Mouse (Mus musculus) layer of hippocampus, adult 8-10 months (tissue): ENCODE measurements around the gene Plin5. TPM values are rescaled to one million over a fixed set of nuclear protein-coding genes. Genes with fewer than 3 reads are reported as not detected.

Source experiments
- DNase-seq, 2 experiments: peaks; one replicate each; pipeline ENCODE4 v3.0.0; 2022; ENCODE audit warnings: low spot score in 2 of 2
- total RNA-seq, 4 experiments: library from RNA; stranded (reverse); gene quantifications; 2 replicates each; pipeline ENCODE4 v1.2.4; 2022

Gene Plin5
- total RNA-seq, 4 experiments from 2014 or later = 0.53 to 0.80 (median 0.66) TPM

- no peak for DNase-seq
Measured at GRCm38 (mm10) chr17:56133457-56134363, 16.3 kb upstream of the Plin5 start.

- DNase-seq = peak in 1 of 2 experiments; percentile 54
Measured at GRCm38 (mm10) chr17:56132661-56133060, 15.3 kb upstream of the Plin5 start.

- DNase-seq = peak in 1 of 2 experiments; percentile 62
Measured at GRCm38 (mm10) chr17:56131814-56132213, 14.4 kb upstream of the Plin5 start.

DNA sequence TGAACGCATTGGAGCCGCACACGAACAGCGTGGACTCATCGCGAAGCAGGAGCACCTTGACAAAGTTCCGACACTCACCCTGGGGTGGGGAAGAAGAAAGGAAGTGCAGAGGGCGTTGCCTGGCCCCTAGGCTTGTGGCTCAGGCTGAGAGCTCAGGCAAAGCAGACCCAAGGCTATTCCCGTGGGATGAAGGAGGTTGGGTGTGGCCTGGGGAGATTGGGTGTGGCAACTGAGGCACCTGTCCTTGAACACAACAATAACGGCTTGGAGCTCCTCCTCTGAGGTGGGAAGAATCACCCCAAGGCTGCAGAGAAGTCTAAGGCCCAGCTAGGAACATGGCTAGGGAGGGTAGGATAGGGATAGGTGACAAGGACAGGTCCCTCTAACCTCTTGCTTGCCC is 13.7 kb upstream of the Plin5 start:
- DNase-seq = no peak

DNA sequence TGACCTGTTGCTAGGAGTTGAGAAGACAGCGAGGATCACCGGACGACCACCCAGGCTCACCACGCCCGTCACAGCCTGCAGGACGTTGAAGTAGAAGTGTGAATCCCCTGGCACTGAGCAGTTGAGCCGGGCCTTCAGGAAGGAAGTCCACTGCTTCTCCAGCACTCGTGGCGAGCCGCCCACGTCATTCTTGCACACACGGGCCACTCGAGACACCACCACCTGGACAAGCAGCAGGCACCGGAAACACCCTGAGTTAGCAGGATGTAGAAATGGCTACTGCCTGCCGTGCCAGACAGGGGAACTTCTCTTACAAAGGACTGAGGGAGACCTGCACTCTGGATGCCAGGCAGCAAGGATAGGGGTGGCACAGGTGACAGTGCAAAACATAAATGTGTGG is 10.8 kb upstream of the Plin5 start:
- no peak for DNase-seq

GRCm38 (mm10) chr17:56126175-56126574 is 8.8 kb upstream of the Plin5 start:
- DNase-seq = no peak

DNA sequence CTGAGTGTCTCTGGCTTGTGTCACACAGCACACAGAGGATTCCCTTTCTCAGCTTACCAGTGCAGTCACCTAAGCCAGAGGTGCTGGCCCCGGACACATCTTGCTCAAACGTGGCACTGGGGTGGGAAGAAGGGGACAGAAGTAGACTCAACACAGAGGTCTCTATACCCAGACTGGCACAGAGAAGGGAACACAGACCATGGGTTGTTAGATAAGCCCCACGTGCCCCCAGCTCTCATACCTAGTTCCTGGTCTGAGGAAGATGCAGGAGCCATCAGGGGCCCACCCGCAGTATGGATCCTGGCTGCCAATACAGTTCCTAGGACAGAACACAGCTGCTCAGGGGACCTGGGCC is 7.9 kb upstream of the Plin5 start:
- no peak for DNase-seq

- peak in 1 of 2 experiments; percentile 35 for DNase-seq
Measured at GRCm38 (mm10) chr17:56124377-56125275, 7.2 kb upstream of the Plin5 start.

DNA sequence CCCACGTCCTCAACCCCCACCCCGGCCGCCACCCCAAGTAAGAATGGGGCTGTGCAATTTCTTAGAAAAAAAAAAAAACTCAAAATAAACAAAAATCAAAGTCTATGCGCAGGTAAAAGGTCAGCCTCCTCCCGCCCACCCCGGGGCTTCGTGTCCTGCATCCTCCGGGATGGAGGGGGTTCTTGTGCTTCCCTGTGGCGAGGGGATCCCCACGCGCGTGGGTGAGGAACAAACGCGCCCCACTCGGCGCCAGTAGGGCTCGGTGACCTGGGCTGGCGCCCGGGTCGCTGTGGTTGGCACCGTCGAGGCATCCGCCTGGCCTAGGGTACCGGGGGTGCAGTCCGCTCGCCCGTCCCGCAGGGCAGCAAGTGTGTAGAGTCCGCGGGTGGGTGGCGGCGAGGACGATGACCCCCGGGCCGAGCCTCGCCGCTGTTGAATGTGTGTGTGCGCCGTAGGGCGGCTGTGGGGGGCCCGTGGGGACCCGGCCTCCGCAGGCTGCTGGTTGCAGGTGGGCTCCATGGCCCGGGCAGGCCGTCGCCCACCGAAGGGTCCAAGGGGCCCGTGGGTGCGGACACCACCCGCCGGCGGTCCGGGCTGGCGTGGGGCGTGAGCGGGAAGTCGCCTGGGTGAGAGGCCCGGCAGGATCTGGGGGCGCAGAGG is 6.4 kb upstream of the Plin5 start:
- DNase-seq = no peak

GRCm38 (mm10) chr17:56123161-56123560 is 5.8 kb upstream of the Plin5 start:
- DNase-seq = no peak

DNA sequence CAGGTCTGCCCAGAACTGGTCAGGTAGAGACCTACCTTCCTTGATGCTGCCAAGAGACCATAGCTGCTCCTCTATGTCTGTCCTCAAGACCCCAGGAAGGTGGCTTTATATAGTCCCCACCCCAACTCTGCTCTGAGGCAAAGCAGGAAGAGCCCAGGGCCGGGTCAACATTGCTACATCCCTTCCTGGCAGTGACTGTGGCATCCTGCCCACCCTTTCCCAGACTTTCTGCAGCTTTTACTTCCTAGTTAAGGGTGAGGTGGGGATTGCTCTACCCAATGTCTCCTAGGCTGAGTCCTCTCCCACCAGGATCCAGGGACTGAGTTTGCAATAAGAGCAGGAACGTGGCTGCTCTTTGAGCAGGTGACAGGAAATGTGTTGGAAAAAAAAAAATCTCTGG is 4.4 kb upstream of the Plin5 start, which contains the start of gene Lrg1:
Gene Lrg1, minus strand, starts transcription at position 176 of the 400 bp plus-strand sequence.
- no peak for DNase-seq

- no peak for DNase-seq
Measured at GRCm38 (mm10) chr17:56119981-56120880, 2.8 kb upstream of the Plin5 start.

DNA sequence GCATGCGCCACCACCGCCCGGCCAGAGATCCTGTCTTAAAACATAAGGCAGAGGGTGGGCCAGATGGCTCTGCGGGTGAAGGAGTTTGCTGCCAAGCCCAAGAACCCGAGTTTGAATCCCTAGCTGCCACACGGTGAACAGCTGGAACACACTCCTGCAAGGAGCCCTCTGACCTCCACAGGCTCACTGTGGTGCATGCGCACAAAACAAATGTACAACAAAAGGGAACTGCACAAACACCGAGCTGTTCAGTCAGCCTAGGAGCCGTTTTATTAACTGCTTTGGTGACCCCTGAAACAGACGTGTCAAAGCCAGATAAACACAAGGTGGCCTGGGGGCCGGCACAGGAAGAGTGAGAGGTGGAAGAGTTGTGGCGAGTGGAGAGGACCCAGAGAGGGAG is 2.0 kb upstream of the Plin5 start:
- DNase-seq = no peak

GRCm38 (mm10) chr17:56116193-56116592 is 1.2 kb downstream of the Plin5 start:
- no peak for DNase-seq

DNA sequence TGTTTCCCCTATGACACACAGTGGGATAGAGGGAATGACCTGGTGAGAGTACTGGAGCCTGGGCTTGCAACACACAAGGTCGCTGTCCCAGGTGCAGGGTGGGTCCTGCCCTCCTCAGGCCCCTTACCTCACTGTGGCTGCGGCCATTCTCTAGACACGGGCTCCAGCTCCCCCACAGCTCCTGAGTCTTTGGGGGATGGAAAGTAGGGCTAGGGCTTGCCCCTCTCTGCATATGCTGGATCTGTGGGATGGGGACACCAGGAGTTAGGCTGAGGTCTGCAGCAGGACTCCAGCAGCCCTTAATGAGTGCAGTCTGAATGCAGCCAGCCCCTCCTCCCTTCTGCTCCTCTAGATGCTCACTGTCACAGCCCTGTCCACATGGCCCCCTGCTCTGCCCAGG is 4.7 kb downstream of the Plin5 start:
- DNase-seq = no peak

GRCm38 (mm10) chr17:56111864-56112263 is 5.5 kb downstream of the Plin5 start:
- peak in 1 of 2 experiments; percentile 59 for DNase-seq

- DNase-seq = no peak
Measured at GRCm38 (mm10) chr17:56111021-56111420, 6.4 kb downstream of the Plin5 start.

DNA sequence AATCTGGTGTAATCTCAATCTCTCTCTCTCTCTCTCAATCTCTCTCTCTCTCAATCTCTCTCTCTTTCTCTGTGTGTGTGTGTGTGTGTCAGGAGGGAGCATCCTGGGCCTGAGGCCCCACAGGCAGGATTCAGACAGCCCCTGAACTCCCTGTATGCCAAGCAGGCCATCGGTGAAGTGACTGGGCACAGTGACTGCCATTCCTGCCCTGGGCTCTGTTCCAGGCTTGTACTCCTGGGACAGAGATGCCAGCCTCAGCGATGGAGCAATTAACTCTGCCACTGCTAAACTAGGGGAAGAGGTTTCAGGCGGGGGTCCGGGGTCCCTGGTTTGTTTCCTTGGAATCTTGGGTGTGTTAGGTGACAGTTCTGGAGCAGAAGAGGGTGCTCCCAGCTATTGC is 6.8 kb downstream of the Plin5 start:
- no peak for DNase-seq

- no peak for DNase-seq
Measured at GRCm38 (mm10) chr17:56109219-56110051, 8.0 kb downstream of the Plin5 start, which contains the start of gene Plin4. Gene Plin4 (minus strand): TSS chr17:56109803.
